Mouse (Mus musculus) 416B (cell line): ENCODE results near the gene Adamts5.

Source experiments
- DNase-seq: peaks from one replicate; pipeline ENCODE4 v3.0.0; 2011; ENCODE audit warnings: low read depth

Adamts5 gene

DNA sequence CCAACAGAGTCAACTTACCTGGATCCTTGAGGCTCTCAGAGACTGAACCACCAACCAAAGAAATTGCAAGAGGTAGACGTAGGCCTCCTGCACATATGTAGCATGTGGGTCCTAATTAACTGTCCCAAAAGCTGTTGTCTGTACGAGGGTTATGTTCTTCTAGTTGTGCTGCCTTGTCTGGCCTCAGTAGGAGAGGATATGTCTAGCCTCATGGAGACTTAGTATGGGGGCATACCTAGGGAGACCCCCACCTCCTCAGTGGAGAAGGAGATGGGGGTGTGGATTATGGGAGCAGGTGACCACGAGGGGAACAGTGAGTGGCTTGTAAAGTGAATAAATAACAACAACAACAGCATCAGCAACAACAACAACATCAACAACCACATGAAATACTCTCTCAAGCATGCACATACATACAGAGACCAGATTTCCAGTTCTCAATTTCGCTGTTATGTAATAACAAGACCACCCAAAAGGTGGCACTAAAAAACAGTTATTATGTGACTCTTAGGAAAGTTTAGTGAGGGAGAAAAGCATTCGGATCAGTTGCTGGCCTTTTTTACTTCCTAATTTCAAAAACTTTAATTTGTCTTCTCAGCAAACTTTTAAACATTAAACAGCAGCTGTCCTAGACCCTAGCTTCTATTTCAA lies 81.7 kb downstream of the Adamts5 start:
- DNase-seq: peak; percentile 28

DNA sequence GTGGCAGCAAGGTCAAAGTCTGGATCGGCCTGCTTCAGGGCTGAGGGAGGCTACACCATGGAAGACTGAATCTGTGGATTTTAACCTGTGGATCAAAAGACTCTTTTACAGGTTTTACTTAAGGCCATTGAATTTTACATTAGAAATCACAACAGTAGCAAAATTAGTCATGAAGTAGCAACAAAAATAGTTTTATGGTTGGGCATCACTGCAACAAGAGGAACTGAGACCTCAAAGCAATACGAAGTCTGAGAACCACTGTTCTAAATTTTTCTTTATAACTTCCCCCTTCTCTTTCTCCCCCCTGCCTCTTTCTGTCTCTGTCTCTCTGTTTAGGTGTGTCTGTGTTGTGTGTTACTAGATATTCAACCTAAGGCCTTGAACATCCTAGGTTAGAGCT lies 87.5 kb downstream of the Adamts5 start:
- DNase-seq: no peak

DNA sequence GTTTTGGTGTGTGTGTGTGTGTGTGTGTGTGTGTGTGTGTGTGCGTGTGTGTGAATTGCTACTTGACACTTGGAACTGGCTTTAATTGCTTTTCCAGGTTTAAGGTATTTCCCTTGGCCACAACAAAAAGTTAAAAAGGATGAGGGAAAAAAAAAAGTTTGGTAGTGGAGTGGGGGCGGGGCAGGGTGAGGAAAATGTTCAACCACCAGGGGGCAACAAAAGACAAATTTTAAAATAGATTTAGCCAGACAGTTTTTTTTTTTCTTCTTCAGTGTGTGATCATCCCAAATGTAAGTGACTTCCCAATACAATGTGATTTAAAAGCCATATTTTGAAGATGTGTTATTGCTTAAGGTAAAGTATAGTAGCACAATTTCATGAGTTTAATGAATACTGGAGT lies 94.0 kb downstream of the Adamts5 start:
- DNase-seq: peak; percentile 50

DNA sequence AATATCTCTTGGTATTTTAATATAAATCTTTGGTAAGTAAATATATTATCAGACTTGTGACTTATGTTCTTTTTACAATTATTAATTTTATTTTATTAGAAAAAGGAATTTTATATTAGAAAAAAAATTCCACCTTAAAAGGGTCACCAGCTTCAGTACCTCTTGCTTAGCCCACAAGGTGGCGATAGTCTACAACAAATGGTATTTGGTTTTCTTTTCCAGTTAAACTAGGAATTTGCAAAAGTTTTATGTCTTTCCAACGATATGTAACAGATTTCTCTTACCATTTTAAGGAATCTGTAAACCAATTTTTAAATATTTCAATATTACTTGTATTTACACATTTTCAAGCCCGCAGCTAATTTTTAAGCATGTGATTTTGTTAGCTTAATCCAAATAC lies 94.6 kb downstream of the Adamts5 start:
- peak; percentile 74 for DNase-seq
